Mouse (Mus musculus) limb, embryonic 12.5 days (tissue): ENCODE results near the gene Cd72. TPM values are rescaled to one million over a fixed set of nuclear protein-coding genes. Genes with fewer than 3 reads are reported as not detected.
A peak's percentile ranks its signal among the peaks of the same experiment; 100 is the strongest.
"Not testable (repeated sequence)": the region's sequence is repeated elsewhere in the genome, so short reads cannot be mapped to it uniquely, and the experiment has no call there.

Source experiments
- ATAC-seq: fragments of 200-750 bp; cut with Nextera tagmentation; 2 replicates; pipeline ENCODE4 v1.8.0; 2017; ENCODE audit warnings: low read depth, moderate TSS enrichment; ENCODE audit not compliant: insufficient number of reproducible peaks, insufficient read depth, low FRiP score, low TSS enrichment
- H3K27ac ChIP-seq: fragments of 300-500 bp; sonication (generic); 2 replicates; pipeline ENCODE4 v1.5.1; 2016; ENCODE audit warnings: mild to moderate bottlenecking, moderate library complexity
- H3K27me3 ChIP-seq: fragments of 300-500 bp; sonication (generic); 2 replicates; pipeline ENCODE4 v1.6.1; 2016; ENCODE audit warnings: mild to moderate bottlenecking, moderate library complexity
- H3K36me3 ChIP-seq: fragments of 300-500 bp; sonication (generic); 2 replicates; pipeline ENCODE4 v1.6.1; 2016; ENCODE audit warnings: mild to moderate bottlenecking, moderate library complexity
- H3K4me1 ChIP-seq: fragments of 300-500 bp; sonication (generic); replicated peaks from 2 replicates; pipeline ENCODE4 v1.6.1; 2016
- H3K4me2 ChIP-seq: fragments of 300-500 bp; sonication (generic); 2 replicates; pipeline ENCODE4 v1.6.1; 2016; ENCODE audit warnings: mild to moderate bottlenecking, moderate library complexity
- H3K4me3 ChIP-seq: fragments of 300-500 bp; sonication (generic); replicated peaks from 2 replicates; pipeline ENCODE4 v1.5.1; 2016; ENCODE audit warnings: mild to moderate bottlenecking
- H3K9ac ChIP-seq: fragments of 300-500 bp; sonication (generic); replicated peaks from 2 replicates; pipeline ENCODE4 v1.6.1; 2016; ENCODE audit warnings: mild to moderate bottlenecking, moderate library complexity
- H3K9me3 ChIP-seq: fragments of 300-500 bp; sonication (generic); 2 replicates; pipeline ENCODE4 v1.6.1; 2016; ENCODE audit warnings: mild to moderate bottlenecking, moderate library complexity
- WGBS: fragments of 180-500 bp; shearing (Covaris S2); methylation state at CpG from one replicate; pipeline ENCODE4 v1.1.7; 2016; 5-methylcytosine and 5-hydroxymethylcytosine counted together
- polyA plus RNA-seq: library from polyadenylated mRNA; unstranded; fragments of >200 nt; fragmentation: Nextera tagmentation; extraction: Ambion mirVana; gene quantifications from 2 replicates; pipeline ENCODE4 v1.2.1, GENCODE M21; 2016

The Cd72 gene
- polyA plus RNA-seq, 1 experiment from 2014 or later: 3.5 TPM

DNA sequence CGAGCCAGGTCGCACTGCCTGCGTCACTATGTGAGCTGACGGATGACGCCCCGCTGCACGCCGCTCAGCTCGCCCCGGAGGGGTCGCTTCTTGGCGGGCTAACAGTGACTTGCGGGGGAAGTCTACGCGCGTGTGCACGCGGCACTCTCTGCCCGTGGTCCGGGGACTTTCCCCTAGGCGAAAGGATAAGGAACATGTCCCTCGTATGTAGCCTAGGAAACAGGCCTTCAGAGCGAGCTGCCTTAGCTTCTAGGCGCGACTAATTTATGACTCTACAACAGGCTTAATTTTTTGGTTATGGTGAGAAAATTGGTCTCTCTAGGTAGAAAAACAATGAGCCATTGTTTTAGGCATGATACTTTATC is 38.4 kb upstream of the Cd72 start, which contains the start of gene Ccdc107:
Gene Ccdc107, plus strand, starts transcription at position 80 of the 365 bp plus-strand sequence.
- Histone ChIP-seq H3K27ac (peak within 1 kb of the TSS; percentile 94), H3K4me3 (peak within 1 kb of the TSS; percentile 62), H3K4me2 (peak within 1 kb of the TSS; percentile 56), H3K9ac (peak within 1 kb of the TSS; percentile 82), H3K4me1 (peaks cover 19% of the 10 kb centered on the region), H3K36me3 (peaks cover 28% of the 10 kb centered on the region), H3K9me3 (peaks cover 3% of the 10 kb centered on the region; the same call in 1 of the 2 replicates), H3K27me3 (no peaks in the 10 kb centered on the region)
- peak; percentile 98 for ATAC-seq
- under 1% methylated on average over 25 of the region's 25 CpGs for WGBS

DNA sequence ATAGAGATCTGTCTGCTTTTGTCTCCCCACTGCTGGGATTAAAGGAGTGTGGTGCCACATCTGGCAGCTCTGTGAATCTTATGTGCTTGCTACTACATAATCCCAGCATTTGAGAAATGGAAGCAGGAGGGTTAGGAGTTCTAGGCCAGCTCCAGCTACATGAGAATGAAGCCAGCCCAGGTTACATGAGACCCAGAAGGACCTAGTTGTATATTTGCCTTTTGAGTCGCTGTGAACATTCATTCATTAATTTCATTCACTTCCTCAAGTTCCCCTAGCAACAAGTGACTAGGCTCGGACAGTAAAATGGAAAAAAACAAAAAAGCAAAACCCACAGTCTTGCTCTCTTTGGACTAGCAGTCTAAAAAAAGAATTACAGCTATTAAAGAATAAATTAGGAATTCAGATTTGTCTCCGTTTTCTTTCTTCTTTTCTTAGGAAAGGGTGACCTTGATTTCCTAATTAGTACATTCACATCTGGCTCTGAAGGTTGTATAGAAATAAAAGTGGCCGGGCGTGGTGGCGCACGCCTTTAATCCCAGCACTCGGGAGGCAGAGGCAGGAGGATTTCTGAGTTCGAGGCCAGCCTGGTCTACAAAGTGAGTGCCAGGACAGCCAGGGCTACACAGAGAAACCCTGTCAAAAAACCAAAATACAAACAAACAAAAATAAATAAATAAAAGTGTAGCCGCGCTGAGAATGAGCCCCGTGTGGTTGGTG is 37.8 kb upstream of the Cd72 start:
- Histone ChIP-seq H3K27me3 (no peaks in the 10 kb centered on the region), H3K9ac (no peak overlapping the region), H3K4me2 (peak overlapping the region; percentile 56), H3K36me3 (peaks cover 22% of the 10 kb centered on the region), H3K4me1 (peaks cover 14% of the 10 kb centered on the region), H3K4me3 (peak overlapping the region; percentile 62), H3K27ac (peak overlapping the region; percentile 94; the same call in 1 of the 2 replicates), H3K9me3 (peaks cover 3% of the 10 kb centered on the region; the same call in 1 of the 2 replicates)
- WGBS: 46% methylated on average over 12 of the region's 12 CpGs
- no peak for ATAC-seq

DNA sequence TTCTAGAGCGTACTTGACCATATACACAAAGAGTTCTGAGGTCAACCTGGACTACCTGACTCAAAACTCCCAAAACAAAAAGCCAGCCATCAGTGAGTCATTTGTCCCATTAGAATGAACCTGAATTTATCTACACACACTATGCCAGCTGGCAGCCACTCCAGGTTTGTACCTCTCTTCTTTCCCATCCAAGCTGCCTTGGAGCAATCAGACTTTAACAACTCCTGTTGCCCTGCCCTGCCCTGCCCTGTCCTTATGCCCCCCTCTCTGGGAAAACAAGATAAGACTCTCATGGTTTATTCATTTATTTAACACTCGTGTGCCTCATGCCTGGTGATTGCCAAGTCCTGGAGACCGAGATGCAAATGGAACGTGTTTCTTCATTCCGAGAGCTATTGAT is 36.4 kb upstream of the Cd72 start:
- no peak overlapping the region for H3K9ac ChIP-seq
- no peak overlapping the region for H3K27ac ChIP-seq
- no peak overlapping the region for H3K4me3 ChIP-seq
- H3K4me1 ChIP-seq: peaks cover 14% of the 10 kb centered on the region
- peaks cover 3% of the 10 kb centered on the region; the same call in 1 of the 2 replicates for H3K9me3 ChIP-seq
- 89% methylated on average over 5 of the region's 5 CpGs for WGBS
- no peak for ATAC-seq
- H3K4me2 ChIP-seq: no peak overlapping the region
- no peaks in the 10 kb centered on the region for H3K27me3 ChIP-seq
- H3K36me3 ChIP-seq: peaks cover 8% of the 10 kb centered on the region

DNA sequence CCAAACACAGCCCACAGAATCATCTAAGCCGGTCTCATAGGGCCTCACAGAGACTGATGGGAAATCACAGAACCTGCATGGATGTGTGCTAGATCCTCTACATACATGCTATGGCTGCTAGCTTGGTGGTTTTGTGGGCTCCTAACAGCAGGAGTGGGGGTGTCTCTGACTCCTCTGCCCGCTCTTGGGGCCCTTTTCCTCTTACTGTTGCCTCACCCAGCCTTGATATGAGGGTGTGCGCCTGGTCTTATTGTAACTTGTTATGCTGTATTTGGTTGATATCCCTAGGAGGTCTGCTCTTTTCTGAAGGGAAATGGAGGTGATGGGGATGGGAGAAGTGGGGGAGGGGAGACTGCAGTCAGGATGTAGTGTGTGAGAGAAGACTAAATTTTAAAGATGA is 35.2 kb upstream of the Cd72 start:
- 92% methylated on average over 3 of the region's 3 CpGs for WGBS
- no peak overlapping the region for H3K4me2 ChIP-seq
- peaks cover 7% of the 10 kb centered on the region for H3K4me1 ChIP-seq
- H3K27me3 ChIP-seq: no peaks in the 10 kb centered on the region
- no peak for ATAC-seq
- no peak overlapping the region for H3K9ac ChIP-seq
- no peak overlapping the region for H3K27ac ChIP-seq
- no peak overlapping the region for H3K4me3 ChIP-seq
- H3K9me3 ChIP-seq: peaks cover 3% of the 10 kb centered on the region; the same call in 1 of the 2 replicates
- H3K36me3 ChIP-seq: no peaks in the 10 kb centered on the region

DNA sequence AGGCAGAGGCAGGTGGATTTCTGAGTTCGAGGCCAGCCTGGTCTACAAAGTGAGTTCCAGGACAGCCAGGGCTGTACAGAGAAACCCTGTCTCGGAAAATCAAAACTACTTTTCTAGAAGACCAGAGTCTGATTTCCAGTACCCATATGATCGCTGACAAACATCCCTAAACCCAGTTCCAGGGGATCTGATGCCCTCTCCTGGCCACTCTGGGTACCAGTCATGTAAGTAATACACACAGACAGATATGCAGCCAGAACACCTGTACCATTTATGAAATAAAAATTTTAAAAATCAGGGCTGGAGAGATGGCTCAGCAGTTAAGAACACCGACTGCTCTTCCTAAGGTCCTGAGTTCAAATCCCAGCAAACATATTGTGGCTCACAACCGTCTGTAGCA is 31.2 kb upstream of the Cd72 start:
- not testable (repeated sequence) for H3K4me3 ChIP-seq, ATAC-seq, H3K4me1 ChIP-seq, H3K9me3 ChIP-seq, H3K36me3 ChIP-seq, H3K9ac ChIP-seq, H3K27me3 ChIP-seq, H3K4me2 ChIP-seq, H3K27ac ChIP-seq
- 87% methylated on average over 5 of the region's 5 CpGs for WGBS

DNA sequence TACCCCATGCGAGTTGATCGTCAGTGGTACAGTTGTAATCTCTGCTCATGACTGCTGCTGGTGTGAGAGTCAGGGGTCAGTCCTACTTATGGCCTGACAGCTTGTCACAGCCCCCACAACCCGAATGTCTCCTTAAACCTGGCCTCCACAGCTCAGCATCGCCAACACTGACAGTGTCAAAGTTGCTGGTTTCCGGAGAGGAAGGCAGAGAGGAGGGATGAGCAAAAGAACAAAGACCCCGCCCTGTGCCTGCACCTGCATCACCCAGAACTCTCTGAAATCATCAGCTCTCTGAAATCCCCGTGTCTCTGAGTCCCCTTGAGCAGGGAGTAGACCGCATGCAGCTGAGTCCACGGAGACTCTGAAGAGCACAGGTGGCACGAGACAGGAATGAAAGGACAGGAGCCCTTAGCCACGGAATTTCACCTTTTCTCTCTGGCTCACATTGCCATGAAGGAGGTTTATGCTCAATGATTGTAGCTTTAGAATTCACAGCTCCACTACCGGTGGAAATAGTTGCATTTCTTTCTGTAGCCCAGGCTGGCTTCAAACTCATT is 29.2 kb upstream of the Cd72 start, which contains the start of gene Sit1:
Gene Sit1, minus strand, starts transcription at position 200 of the 557 bp plus-strand sequence.
- no peak for ATAC-seq
- 58% methylated on average over 12 of the region's 12 CpGs for WGBS

DNA sequence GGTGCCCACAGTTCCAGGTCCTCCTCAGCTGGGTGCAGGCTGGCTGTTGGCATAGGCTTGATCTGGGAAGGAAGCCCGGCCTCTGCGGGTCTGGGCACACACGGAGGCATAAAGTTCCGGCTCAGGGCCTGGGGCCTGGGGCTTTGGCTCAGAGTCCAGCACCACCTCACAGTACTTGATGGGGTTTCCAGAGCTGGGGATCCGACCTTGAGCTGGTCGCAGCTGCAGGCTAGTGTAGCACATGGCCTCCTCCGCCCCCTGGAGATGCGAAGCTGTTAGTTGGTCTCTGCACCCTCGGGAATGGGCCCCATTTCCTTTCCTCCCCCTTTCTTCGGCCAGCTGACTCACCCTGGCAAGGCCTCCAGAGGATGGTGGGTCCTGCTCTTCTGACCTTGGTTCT is 28.2 kb upstream of the Cd72 start:
- no peak overlapping the region for H3K4me2 ChIP-seq
- ATAC-seq: no peak
- no peaks in the 10 kb centered on the region for H3K27me3 ChIP-seq
- H3K4me3 ChIP-seq: no peak overlapping the region
- no peaks in the 10 kb centered on the region for H3K36me3 ChIP-seq
- H3K4me1 ChIP-seq: no peaks in the 10 kb centered on the region
- H3K27ac ChIP-seq: no peak overlapping the region
- no peaks in the 10 kb centered on the region for H3K9me3 ChIP-seq
- no peak overlapping the region for H3K9ac ChIP-seq
- whole genome bisulfite sequencing: 70% methylated on average over 10 of the region's 10 CpGs

More for the DNA sequence above, 29.2 kb upstream of the Cd72 start, which contains the start of gene Sit1:
- Histone ChIP-seq H3K4me3 (no peak within 1 kb of the TSS), H3K9ac (no peak within 1 kb of the TSS), H3K4me2 (no peak within 1 kb of the TSS), H3K4me1 (no peaks in the 10 kb centered on the region), H3K27ac (no peak within 1 kb of the TSS), H3K9me3 (no peaks in the 10 kb centered on the region), H3K27me3 (no peaks in the 10 kb centered on the region), H3K36me3 (no peaks in the 10 kb centered on the region)

DNA sequence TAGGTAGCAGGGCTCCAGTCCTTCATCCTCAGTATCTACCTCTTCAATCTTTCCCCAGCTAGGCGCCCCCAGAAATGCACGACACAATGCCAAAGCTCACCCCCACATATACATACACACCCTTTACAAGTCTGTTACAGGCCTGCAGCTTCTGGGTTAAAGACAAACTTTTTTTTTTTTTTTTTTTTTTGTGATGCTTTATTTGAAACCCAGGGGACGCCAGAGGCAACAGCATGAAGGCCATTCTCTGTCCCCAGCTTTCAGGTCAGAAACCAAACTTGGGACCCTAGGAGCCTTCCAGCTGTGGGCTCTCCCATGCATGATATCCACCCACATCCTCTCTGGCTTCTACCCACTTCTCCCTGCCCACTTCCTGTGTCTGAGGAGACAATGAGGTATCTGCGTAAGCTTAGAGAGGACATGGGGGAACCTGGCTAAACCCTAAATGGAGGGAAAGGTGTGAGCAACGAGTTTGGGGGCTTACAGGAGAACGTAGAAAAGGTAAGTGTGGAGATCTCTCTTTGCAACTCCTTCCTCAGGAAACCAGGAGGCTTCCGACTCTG is 27.5 kb upstream of the Cd72 start:
- Histone ChIP-seq H3K9me3 (no peaks in the 10 kb centered on the region), H3K27ac (no peak overlapping the region), H3K4me3 (no peak overlapping the region), H3K27me3 (no peaks in the 10 kb centered on the region), H3K4me1 (no peaks in the 10 kb centered on the region), H3K36me3 (no peaks in the 10 kb centered on the region), H3K9ac (no peak overlapping the region), H3K4me2 (no peak overlapping the region)
- ATAC-seq: no peak
- 79% methylated on average over 7 of the region's 7 CpGs for WGBS

DNA sequence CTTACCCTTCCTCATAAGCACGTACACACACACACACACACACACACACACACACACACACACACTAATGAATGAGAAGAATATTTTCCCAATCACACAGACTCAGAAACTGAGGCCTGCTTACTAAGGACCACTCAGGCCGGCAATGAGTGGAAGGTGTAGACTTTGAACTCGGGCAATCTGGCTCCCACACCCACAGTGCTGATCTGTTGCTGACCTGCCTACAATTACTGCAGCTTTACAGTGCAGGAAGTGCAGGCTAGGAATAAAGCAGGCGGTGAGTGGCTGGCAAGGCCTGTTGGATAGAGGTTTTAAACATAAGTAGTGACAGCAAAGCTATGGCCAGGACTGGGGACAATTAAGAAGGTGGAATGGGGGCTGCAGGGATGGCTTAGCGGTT is 26.6 kb upstream of the Cd72 start:
- Histone ChIP-seq H3K9ac (no peak overlapping the region), H3K27me3 (no peaks in the 10 kb centered on the region), H3K27ac (no peak overlapping the region), H3K4me1 (no peaks in the 10 kb centered on the region), H3K9me3 (no peaks in the 10 kb centered on the region), H3K4me2 (no peak overlapping the region), H3K4me3 (no peak overlapping the region), H3K36me3 (no peaks in the 10 kb centered on the region)
- 76% methylated on average over 5 of the region's 5 CpGs for WGBS
- ATAC-seq: no peak

DNA sequence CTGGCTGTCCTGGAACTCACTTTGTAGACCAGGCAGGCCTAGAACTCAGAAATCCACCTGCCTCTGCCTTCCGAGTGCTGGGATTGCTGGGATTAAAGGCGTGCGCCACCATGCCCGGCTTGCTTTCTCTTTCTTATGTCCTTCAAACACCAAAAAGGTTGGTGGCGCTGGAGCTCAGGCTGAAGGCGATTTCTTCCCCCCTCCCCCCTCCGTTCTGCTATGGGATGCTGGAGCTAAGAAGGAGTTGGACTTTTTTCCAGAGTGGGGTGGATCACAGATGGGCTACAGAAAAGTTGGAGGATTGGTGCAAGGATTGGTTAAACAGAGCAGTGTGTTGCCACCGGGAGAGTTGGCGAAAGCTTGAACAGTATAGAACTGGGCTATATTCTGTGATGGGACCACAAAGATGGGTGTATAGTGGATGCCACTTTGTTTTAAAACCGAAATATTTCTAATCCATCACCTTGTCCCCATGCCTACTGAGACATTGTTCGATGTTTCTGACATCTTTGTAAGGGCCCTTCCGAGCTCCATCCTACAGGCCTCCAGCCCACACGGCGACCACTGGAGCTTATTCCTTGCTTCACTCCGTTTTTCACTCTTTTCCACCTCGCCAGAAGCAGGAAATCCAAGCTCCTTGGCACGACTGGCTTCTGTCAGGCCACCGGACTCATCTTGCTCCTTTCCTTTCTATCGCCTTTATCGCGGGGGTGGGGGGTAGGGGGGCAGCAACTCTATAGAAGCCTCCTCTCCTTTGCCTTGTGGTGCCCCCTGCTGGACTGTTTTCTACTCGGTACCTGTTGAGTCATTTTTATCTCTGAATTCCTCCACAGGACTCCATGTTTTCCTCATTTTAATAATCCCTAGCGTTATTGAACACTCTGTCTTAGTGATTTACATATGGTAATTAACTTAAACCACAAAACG is 24.7 kb upstream of the Cd72 start:
- Histone ChIP-seq H3K4me2 (peak overlapping the region; percentile 35), H3K4me1 (no peaks in the 10 kb centered on the region), H3K27ac (0 out of 2 replicates have a peak overlapping the region, but pooled peaks have one; percentile 29), H3K9me3 (no peaks in the 10 kb centered on the region), H3K9ac (no peak overlapping the region), H3K27me3 (no peaks in the 10 kb centered on the region), H3K36me3 (no peaks in the 10 kb centered on the region), H3K4me3 (no peak overlapping the region)
- no peak for ATAC-seq
- 50% methylated on average over 24 of the region's 24 CpGs for WGBS

DNA sequence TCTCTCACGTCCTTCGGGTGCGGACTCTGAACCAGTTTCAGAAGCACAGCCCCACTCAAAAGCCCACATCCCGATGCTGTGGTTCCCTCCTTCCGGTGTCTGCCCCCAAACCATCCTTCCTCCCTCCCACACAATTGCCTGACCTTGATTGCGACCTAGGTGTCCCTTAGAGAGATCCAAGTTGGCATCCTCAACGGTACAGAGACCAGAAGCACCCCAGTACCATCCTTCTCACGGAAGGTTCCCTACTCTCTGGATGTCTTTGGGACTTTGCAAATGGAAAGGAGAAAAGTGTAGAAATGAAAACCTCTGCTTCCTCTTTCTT is 24.1 kb upstream of the Cd72 start:
- H3K9me3 ChIP-seq: no peaks in the 10 kb centered on the region
- WGBS: 54% methylated on average over 8 of the region's 8 CpGs
- H3K27ac ChIP-seq: no peak overlapping the region
- H3K4me3 ChIP-seq: peak overlapping the region; percentile 29
- no peaks in the 10 kb centered on the region for H3K27me3 ChIP-seq
- no peaks in the 10 kb centered on the region for H3K36me3 ChIP-seq
- no peak overlapping the region; the same call in 1 of the 2 replicates for H3K9ac ChIP-seq
- peak overlapping the region; percentile 45 for H3K4me2 ChIP-seq
- ATAC-seq: no peak
- H3K4me1 ChIP-seq: no peaks in the 10 kb centered on the region
